Mouse (Mus musculus): ENCODE measurements around the gene Tpp1.

The Tpp1 gene

GRCm38 (mm10) chr7:105751491-105752433 lies at the start of gene Tpp1:
Gene Tpp1, minus strand, starts transcription at chr7:105752235.
- peak; percentile 92 for DNase-seq (ENCODE audit: low read depth, low spot score)

- DNase-seq (ENCODE audit: low read depth, low spot score), result no peak
Measured at GRCm38 (mm10) chr7:105796972-105797371, 44.9 kb upstream of the Tpp1 start.

GRCm38 (mm10) chr7:105795759-105796366 lies 43.8 kb upstream of the Tpp1 start:
- DNase-seq (ENCODE audit: low read depth, low spot score), result no peak

GRCm38 (mm10) chr7:105793701-105794100 lies 41.7 kb upstream of the Tpp1 start:
- DNase-seq (ENCODE audit: low read depth, low spot score), result no peak

GRCm38 (mm10) chr7:105791147-105791546 lies 39.1 kb upstream of the Tpp1 start:
- no peak for DNase-seq (ENCODE audit: low read depth, low spot score)

GRCm38 (mm10) chr7:105787285-105788140 lies 35.5 kb upstream of the Tpp1 start, which contains the start of gene Dchs1:
Gene Dchs1, minus strand, starts transcription at chr7:105787654.
- no peak for DNase-seq (ENCODE audit: low read depth, low spot score)

- no peak for DNase-seq (ENCODE audit: low read depth, low spot score)
Measured at GRCm38 (mm10) chr7:105786506-105787284, 34.7 kb upstream of the Tpp1 start.

- DNase-seq (ENCODE audit: low read depth, low spot score), result no peak
Measured at GRCm38 (mm10) chr7:105784556-105784955, 32.5 kb upstream of the Tpp1 start.

GRCm38 (mm10) chr7:105783861-105784260 lies 31.8 kb upstream of the Tpp1 start:
- no peak for DNase-seq (ENCODE audit: low read depth, low spot score)

GRCm38 (mm10) chr7:105778553-105779265 lies 26.7 kb upstream of the Tpp1 start:
- DNase-seq (ENCODE audit: low read depth, low spot score), result peak; percentile 44

GRCm38 (mm10) chr7:105777797-105778552 lies 25.9 kb upstream of the Tpp1 start:
- DNase-seq (ENCODE audit: low read depth, low spot score), result no peak

GRCm38 (mm10) chr7:105777316-105777715 lies 25.3 kb upstream of the Tpp1 start:
- no peak for DNase-seq (ENCODE audit: low read depth, low spot score)

GRCm38 (mm10) chr7:105776026-105776425 lies 24.0 kb upstream of the Tpp1 start:
- DNase-seq (ENCODE audit: low read depth, low spot score), result no peak

- DNase-seq (ENCODE audit: low read depth, low spot score), result no peak
Measured at GRCm38 (mm10) chr7:105774661-105775060, 22.6 kb upstream of the Tpp1 start.

GRCm38 (mm10) chr7:105773041-105773440 lies 21.0 kb upstream of the Tpp1 start:
- no peak for DNase-seq (ENCODE audit: low read depth, low spot score)

GRCm38 (mm10) chr7:105772331-105772730 lies 20.3 kb upstream of the Tpp1 start:
- no peak for DNase-seq (ENCODE audit: low read depth, low spot score)

GRCm38 (mm10) chr7:105769959-105770358 lies 17.9 kb upstream of the Tpp1 start:
- no peak for DNase-seq (ENCODE audit: low read depth, low spot score)

GRCm38 (mm10) chr7:105767729-105768165 lies 15.7 kb upstream of the Tpp1 start:
- DNase-seq (ENCODE audit: low read depth, low spot score), result no peak

- DNase-seq (ENCODE audit: low read depth, low spot score), result no peak
Measured at GRCm38 (mm10) chr7:105764331-105764730, 12.3 kb upstream of the Tpp1 start.
